Mouse (Mus musculus): Measurements from ENCODE around the gene Trim65.

The Trim65 gene

GRCm38 (mm10) chr11:116130488-116131205, at the start of gene Trim65:
Gene Trim65, minus strand, starts transcription at chr11:116131128.
- peak; percentile 99 for DNase-seq

GRCm38 (mm10) chr11:116178411-116179121, 47.6 kb upstream of the Trim65 start:
- DNase-seq, result no peak

GRCm38 (mm10) chr11:116176010-116176409, 45.1 kb upstream of the Trim65 start:
- DNase-seq, result no peak

- no peak for DNase-seq
Observed at GRCm38 (mm10) chr11:116174775-116175448, 44.0 kb upstream of the Trim65 start.

GRCm38 (mm10) chr11:116171959-116172358, 41.0 kb upstream of the Trim65 start:
- DNase-seq, result no peak

GRCm38 (mm10) chr11:116170003-116170800, 39.3 kb upstream of the Trim65 start:
- DNase-seq, result no peak

GRCm38 (mm10) chr11:116169214-116169613, 38.3 kb upstream of the Trim65 start:
- no peak for DNase-seq

GRCm38 (mm10) chr11:116167884-116168439, 37.0 kb upstream of the Trim65 start, which contains the start of gene Fbf1:
Gene Fbf1, minus strand, starts transcription at chr11:116168166.
- DNase-seq, result peak; percentile 100

GRCm38 (mm10) chr11:116167232-116167631, 36.3 kb upstream of the Trim65 start:
- no peak for DNase-seq

- no peak for DNase-seq
Observed at GRCm38 (mm10) chr11:116163002-116163401, 32.1 kb upstream of the Trim65 start.

- DNase-seq, result no peak
Observed at GRCm38 (mm10) chr11:116162146-116162545, 31.2 kb upstream of the Trim65 start.

- DNase-seq, result no peak
Observed at GRCm38 (mm10) chr11:116161312-116161711, 30.4 kb upstream of the Trim65 start.

- DNase-seq, result no peak
Observed at GRCm38 (mm10) chr11:116150960-116151359, 20.0 kb upstream of the Trim65 start.

- no peak for DNase-seq
Observed at GRCm38 (mm10) chr11:116149341-116149740, 18.4 kb upstream of the Trim65 start.

GRCm38 (mm10) chr11:116148761-116149221, 17.9 kb upstream of the Trim65 start:
- no peak for DNase-seq

- peak; percentile 95 for DNase-seq
Observed at GRCm38 (mm10) chr11:116146294-116146985, 15.5 kb upstream of the Trim65 start.

- DNase-seq, result no peak
Observed at GRCm38 (mm10) chr11:116145481-116146293, 14.8 kb upstream of the Trim65 start.

- no peak for DNase-seq
Observed at GRCm38 (mm10) chr11:116143468-116143867, 12.5 kb upstream of the Trim65 start.

GRCm38 (mm10) chr11:116142211-116142991, 11.5 kb upstream of the Trim65 start:
- no peak for DNase-seq

Measured in heart, adult 11 months (tissue).